ENCODE assay signal across 8 mouse cellular contexts in genomic region chr2:104847645-104848044, GRCm38 (mm10). TPM values are rescaled to one million over a fixed set of nuclear protein-coding genes. Genes with fewer than 3 reads are reported as not detected.
DNase-seq lines count a peak whose midpoint lies in the region; ATAC-seq and TF ChIP-seq lines count a peak whose summit lies in the region.

No protein-coding gene starts in this region.

- peaks cover 28% of the 10 kb centered on the region for H3K4me1 ChIP-seq in hindbrain, embryonic 10.5 days (replicated peaks)
- peaks cover 7% of the 10 kb centered on the region; the same call in 1 of the 2 replicates for H3K4me1 ChIP-seq in hindbrain, embryonic 16.5 days (ENCODE audit: control insufficient read depth, insufficient read depth, low read depth, low read length)
- no peaks in the 10 kb centered on the region for H3K4me1 ChIP-seq in MEL (ENCODE audit: control insufficient read depth in 1 of 2, insufficient read depth in 2 of 2, low read length in 2 of 2)
- H3K4me1 ChIP-seq in thymus, adult 2 months (replicated peaks; ENCODE audit: control insufficient read depth, insufficient read depth, low read length): peaks cover 12% of the 10 kb centered on the region

- no peaks in the 10 kb centered on the region for H3K79me2 ChIP-seq in MEL (ENCODE audit: control insufficient read depth, insufficient read depth, low read length, poor library complexity)

- TF ChIP-seq CTCF in MEL (IDR thresholded peaks at IDR 0.05 in 2 of 3, conservative IDR thresholded peaks at IDR 0.05 in 1 of 3; ENCODE audit: control insufficient read depth in 1 of 3, insufficient read depth in 1 of 3, low read depth in 2 of 3, low read length in 3 of 3, poor library complexity in 1 of 3, severe bottlenecking in 1 of 3): peak in 1 of 3 experiments; percentile 35; a peak in 3 of 6 replicates
- no peak for TF ChIP-seq CTCF in thymus, adult 2 months (IDR thresholded peaks at IDR 0.05; ENCODE audit: borderline replicate concordance, control insufficient read depth, extremely low read depth, insufficient read depth, low read length, poor library complexity)

- 52% methylated on average over 2 of the region's 2 CpGs for WGBS in hindbrain, embryonic 10.5 days
- 59% methylated on average over 2 of the region's 2 CpGs for WGBS in hindbrain, embryonic 16.5 days
- 34% methylated on average over 2 of the region's 2 CpGs for WGBS in thymus, adult 2 months

- H3K9ac ChIP-seq in hindbrain, embryonic 16.5 days (ENCODE audit: low read depth, low read length): no peak overlapping the region
- no peak overlapping the region for H3K9ac ChIP-seq in MEL (ENCODE audit: control insufficient read depth, low read depth, low read length, poor library complexity, severe bottlenecking)

- DNase-seq in hindbrain, embryonic 10.5 days (ENCODE audit: low spot score): peak; percentile 19
- DNase-seq in 3T3-L1 (ENCODE audit: low read depth, low spot score) (peak; percentile 89), MEL (ENCODE audit: low read depth, low spot score) (peak; percentile 43)
- DNase-seq in thymus, adult 2 months: peak; percentile 49
- DNase-seq in left cerebral cortex, adult 8-10 months (ENCODE audit: low spot score in 2 of 2): no peak

- no peak for ATAC-seq in hindbrain, embryonic 16.5 days
- peak; percentile 46 for ATAC-seq in inflammation-experienced regulatory T-cells, adult 6 months
- ATAC-seq in monocyte, adult 5-6 weeks (replicated peaks; ENCODE audit: insufficient number of reproducible peaks, low FRiP score, low TSS enrichment, poor library complexity, severe bottlenecking): no peak

- no peak for TF ChIP-seq RAD21 in MEL (IDR thresholded peaks at IDR 0.05; ENCODE audit: low read depth, low read length)

- no peaks in the 10 kb centered on the region for H3K9me3 ChIP-seq in hindbrain, embryonic 10.5 days
- no peaks in the 10 kb centered on the region for H3K9me3 ChIP-seq in hindbrain, embryonic 16.5 days (ENCODE audit: control insufficient read depth, low read length)
- H3K9me3 ChIP-seq in MEL (replicated peaks; ENCODE audit: insufficient read depth, low read length): no peaks in the 10 kb centered on the region

- TF ChIP-seq POLR2A in MEL (IDR thresholded peaks at IDR 0.05; ENCODE audit: control insufficient read depth in 1 of 2, insufficient read depth in 1 of 2, low read depth in 1 of 2, low read length in 2 of 2, poor library complexity in 1 of 2): no peak
- no peak for TF ChIP-seq POLR2A in thymus, adult 2 months (IDR thresholded peaks at IDR 0.05; ENCODE audit: control insufficient read depth, extremely low read depth, insufficient read depth, low read length, poor library complexity)

- no peak overlapping the region for H3K27ac ChIP-seq in hindbrain, embryonic 10.5 days
- H3K27ac ChIP-seq in hindbrain, embryonic 16.5 days (ENCODE audit: low read depth, low read length): no peak overlapping the region
- no peak overlapping the region for H3K27ac ChIP-seq in MEL (ENCODE audit: control insufficient read depth, low read depth, low read length)
- no peak overlapping the region for H3K27ac ChIP-seq in thymus, adult 2 months (ENCODE audit: control insufficient read depth, insufficient read depth, low read length)

- H3K4me3 ChIP-seq in hindbrain, embryonic 10.5 days: no peak overlapping the region
- H3K4me3 ChIP-seq in hindbrain, embryonic 16.5 days (ENCODE audit: low read length): no peak overlapping the region
- H3K4me3 ChIP-seq in MEL (ENCODE audit: control insufficient read depth in 1 of 2, insufficient read depth in 1 of 2, low read depth in 2 of 2, low read length in 2 of 2): no peak overlapping the region
- H3K4me3 ChIP-seq in thymus, adult 2 months (ENCODE audit: control insufficient read depth, insufficient read depth, low read length): no peak overlapping the region

- no peak for TF ChIP-seq EP300 in MEL (IDR thresholded peaks at IDR 0.05; ENCODE audit: low read depth in 1 of 2, low read length in 2 of 2)

- no peaks in the 10 kb centered on the region for H3K36me3 ChIP-seq in hindbrain, embryonic 10.5 days
- no peaks in the 10 kb centered on the region for H3K36me3 ChIP-seq in hindbrain, embryonic 16.5 days (ENCODE audit: control insufficient read depth, insufficient read depth, low read length)
- H3K36me3 ChIP-seq in MEL (ENCODE audit: control insufficient read depth in 1 of 2, insufficient read depth in 2 of 2, low read length in 2 of 2): no peaks in the 10 kb centered on the region
- no peaks in the 10 kb centered on the region for H3K36me3 ChIP-seq in thymus, adult 2 months (ENCODE audit: control insufficient read depth, insufficient read depth, low read length)

- peaks cover 37% of the 10 kb centered on the region for H3K27me3 ChIP-seq in hindbrain, embryonic 10.5 days (ENCODE audit: insufficient read depth, poor library complexity, severe bottlenecking)
- H3K27me3 ChIP-seq in hindbrain, embryonic 16.5 days (replicated peaks; ENCODE audit: control insufficient read depth, insufficient read depth, low read length): peaks cover 3% of the 10 kb centered on the region; the same call in 1 of the 2 replicates
- H3K27me3 ChIP-seq in MEL (ENCODE audit: control insufficient read depth in 1 of 2, insufficient read depth in 2 of 2, low read length in 2 of 2): peaks cover 8 to 10% of the 10 kb centered on the region in 2 experiments; a peak in 3 of 4 replicates
- H3K27me3 ChIP-seq in thymus, adult 2 months (ENCODE audit: control insufficient read depth, insufficient read depth, low read length): no peaks in the 10 kb centered on the region

- H3K4me2 ChIP-seq in hindbrain, embryonic 16.5 days (ENCODE audit: low read length): no peak overlapping the region

TF ChIP-seq in MEL, 35 proteins besides CTCF, POLR2A, EP300 and RAD21:
- peak; percentile 32 for TF ChIP-seq SMC3 (IDR thresholded peaks at IDR 0.05; ENCODE audit: low read depth, low read length)
- TF ChIP-seq NELFE (IDR thresholded peaks at IDR 0.05; ENCODE audit: low read depth, low read length): no peak

RNA-seq across cellular contexts. Expression of gene Prrg4, which starts 2.0 kb away (rescaled TPM):
- 0.54 and 1.7 TPM in 2 replicates for polyA plus RNA-seq in hindbrain, embryonic 10.5 days (2016; fragmentation: Nextera tagmentation; extraction: Ambion mirVana)
- polyA plus RNA-seq in hindbrain, embryonic 16.5 days (2015; fragmentation: Nextera tagmentation; extraction: Ambion mirVana): 0.69 and 0.84 TPM in 2 replicates
- not detected in 2 replicates for total RNA-seq in MEL (2012; rRNA removed)
- not detected for polyA plus RNA-seq in MEL (2012; ENCODE audit: insufficient read depth in 1 of 2, insufficient read length in 2 of 2, low read depth in 1 of 2, low replicate concordance in 2 of 2, missing spikeins in 1 of 2)
- polyA plus RNA-seq in inflammation-experienced regulatory T-cells, adult 6 months (2017; shearing (Covaris generic)): 1 to 10 TPM in 1 of 3 experiments, under 1 TPM in 2; 0.18 to 1.6 (median 0.46) TPM
- 2.4 TPM in 2 replicates for polyA plus RNA-seq in thymus, adult 2 months (2012; rRNA removed)
- total RNA-seq in left cerebral cortex, adult 8-10 months (2022): 1 to 10 TPM in 2 of 4 experiments, under 1 TPM in 2; 0.24 to 1.2 (median 0.91) TPM
- total RNA-seq in monocyte, adult 5-6 weeks (2017): 1.8 to 2.7 TPM (median 2.4 TPM) in 3 replicates

RNA-seq across cellular contexts. Expression of gene Ccdc73, which starts 20.0 kb away (rescaled TPM):
- 3.9 and 6.3 TPM in 2 replicates for polyA plus RNA-seq in hindbrain, embryonic 10.5 days (2016; fragmentation: Nextera tagmentation; extraction: Ambion mirVana)
- 5.9 and 6.9 TPM in 2 replicates for polyA plus RNA-seq in hindbrain, embryonic 16.5 days (2015; fragmentation: Nextera tagmentation; extraction: Ambion mirVana)
- 0.03 and 0.08 TPM in 2 replicates for total RNA-seq in MEL (2012; rRNA removed)
- polyA plus RNA-seq in MEL (2012; ENCODE audit: insufficient read depth in 1 of 2, insufficient read length in 2 of 2, low read depth in 1 of 2, low replicate concordance in 2 of 2, missing spikeins in 1 of 2): under 1 TPM in 1 of 2 experiments, not detected in 1; 0.43 TPM
- 1 to 10 TPM; 2.8 to 7.2 (median 3.0) TPM for polyA plus RNA-seq in inflammation-experienced regulatory T-cells, adult 6 months (2017; shearing (Covaris generic))
- 0.77 TPM in 1 of 2 replicates, not detected in the other for polyA plus RNA-seq in thymus, adult 2 months (2012; rRNA removed)
- total RNA-seq in left cerebral cortex, adult 8-10 months (2022): 1 to 10 TPM in 1 of 4 experiments, not detected in 3; 3.3 TPM
- total RNA-seq in monocyte, adult 5-6 weeks (2017): 6.2 to 29.1 TPM in 2 of 3 replicates, not detected in the other

RNA-seq across cellular contexts. Expression of gene Qser1, which starts 31.1 kb away (rescaled TPM):
- polyA plus RNA-seq in hindbrain, embryonic 10.5 days (2016; fragmentation: Nextera tagmentation; extraction: Ambion mirVana): 7.1 and 9.8 TPM in 2 replicates
- 5.3 and 6.7 TPM in 2 replicates for polyA plus RNA-seq in hindbrain, embryonic 16.5 days (2015; fragmentation: Nextera tagmentation; extraction: Ambion mirVana)
- total RNA-seq in MEL (2012; rRNA removed): 3.9 and 5.2 TPM in 2 replicates
- 10 to 100 TPM in 1 of 2 experiments, not detected in 1; 14.5 TPM for polyA plus RNA-seq in MEL (2012; ENCODE audit: insufficient read depth in 1 of 2, insufficient read length in 2 of 2, low read depth in 1 of 2, low replicate concordance in 2 of 2, missing spikeins in 1 of 2)
- polyA plus RNA-seq in inflammation-experienced regulatory T-cells, adult 6 months (2017; shearing (Covaris generic)): 1 to 10 TPM in 2 of 3 experiments, not detected in 1; 1.5 to 1.8 TPM
- 7.2 and 8.2 TPM in 2 replicates for polyA plus RNA-seq in thymus, adult 2 months (2012; rRNA removed)
- 10 to 100 TPM in 3 of 4 experiments, 1 to 10 TPM in 1; 10.0 to 12.2 (median 10.9) TPM for total RNA-seq in left cerebral cortex, adult 8-10 months (2022)
- total RNA-seq in monocyte, adult 5-6 weeks (2017): 4.3 to 6.5 TPM (median 4.5 TPM) in 3 replicates

Comparison
In these comparisons a context has a peak if more than half of its experiments do, and no peak if none do; other contexts are left out.
1. DNase-seq: peak in hindbrain, embryonic 10.5 days (single experiment), 3T3-L1 (single experiment), MEL (single experiment) and thymus, adult 2 months (single experiment); none in left cerebral cortex, adult 8-10 months (0 of 2).